Mouse (Mus musculus) kidney, embryonic 14.5 days (tissue): ENCODE measurements around the gene Gpx5. TPM values are rescaled to one million over a fixed set of nuclear protein-coding genes. Genes with fewer than 3 reads are reported as not detected.

ENCODE experiments used
- ATAC-seq: fragments of 200-750 bp; cut with Nextera tagmentation; 2 replicates; pipeline ENCODE4 v1.8.0; 2017; ENCODE audit warnings: moderate number of reproducible peaks, mild to moderate bottlenecking, moderate TSS enrichment, moderate library complexity; ENCODE audit not compliant: low FRiP score, low TSS enrichment
- H3K27ac ChIP-seq: fragments of 300-500 bp; sonication (generic); 2 replicates; pipeline ENCODE4 v1.5.1; 2014; ENCODE audit warnings: low read depth, mild to moderate bottlenecking, low read length, moderate library complexity, mixed read lengths
- H3K27me3 ChIP-seq: fragments of 300-500 bp; sonication (generic); 2 replicates; pipeline ENCODE4 v1.6.1; 2014; ENCODE audit warnings: mild to moderate bottlenecking, low read length; ENCODE audit not compliant: control insufficient read depth, insufficient read depth
- H3K36me3 ChIP-seq: fragments of 300-500 bp; sonication (generic); 2 replicates; pipeline ENCODE4 v1.6.1; 2014; ENCODE audit warnings: low read length, mixed read lengths; ENCODE audit not compliant: control insufficient read depth, insufficient read depth
- H3K4me1 ChIP-seq: fragments of 300-500 bp; sonication (generic); 2 replicates; pipeline ENCODE4 v1.6.1; 2014; ENCODE audit warnings: low read length, mixed read lengths; ENCODE audit not compliant: control insufficient read depth, insufficient read depth
- H3K4me2 ChIP-seq: fragments of 300-500 bp; sonication (generic); replicated peaks from 2 replicates; pipeline ENCODE4 v1.6.1; 2014; ENCODE audit warnings: low read depth, mild to moderate bottlenecking, low read length
- H3K4me3 ChIP-seq: fragments of 300-500 bp; sonication (generic); 2 replicates; pipeline ENCODE4 v1.5.1; 2014; ENCODE audit warnings: mild to moderate bottlenecking, low read length
- H3K9ac ChIP-seq: fragments of 300-500 bp; sonication (generic); 2 replicates; pipeline ENCODE4 v1.6.1; 2014; ENCODE audit warnings: low read depth, mild to moderate bottlenecking, low read length, moderate library complexity
- H3K9me3 ChIP-seq: fragments of 300-500 bp; sonication (generic); 2 replicates; pipeline ENCODE4 v1.6.1; 2016; ENCODE audit warnings: low read length; ENCODE audit not compliant: control insufficient read depth
- WGBS: fragments of 180-500 bp; shearing (Covaris S2); extraction: QIAGEN DNeasy Blood & Tissue Kit; methylation state at CpG from one replicate; pipeline ENCODE4 v1.1.7; 2014; 5-methylcytosine and 5-hydroxymethylcytosine counted together
- polyA plus RNA-seq: library from polyadenylated mRNA; unstranded; fragments of >200 nt; fragmentation: Nextera tagmentation; extraction: Ambion mirVana; gene quantifications from 2 replicates; pipeline ENCODE4 v1.2.1, GENCODE M21; 2014

Gene Gpx5
- polyA plus RNA-seq, 1 experiment from 2014 or later, result not detected

- Histone ChIP-seq H3K4me3 (peak overlapping the region; percentile 49), H3K27ac (no peak overlapping the region), H3K36me3 (no peaks in the 10 kb centered on the region), H3K27me3 (peaks cover 3% of the 10 kb centered on the region; the same call in 1 of the 2 replicates), H3K4me2 (peak overlapping the region; percentile 76), H3K9me3 (no peaks in the 10 kb centered on the region), H3K4me1 (no peaks in the 10 kb centered on the region), H3K9ac (peak overlapping the region; percentile 36)
- peak; percentile 76 for ATAC-seq
- WGBS, result under 1% methylated on average over 29 of the region's 29 CpGs
Measured at GRCm38 (mm10) chr13:21275021-21275814, 17.3 kb downstream of the Gpx5 start.

- no peak overlapping the region for H3K27ac ChIP-seq
- 6% methylated on average over 1 of the region's 1 CpGs for WGBS
- ATAC-seq, result peak; percentile 16; the same call in 1 of the 2 replicates
- H3K9ac ChIP-seq, result no peak overlapping the region; the same call in 1 of the 2 replicates
- H3K9me3 ChIP-seq, result no peaks in the 10 kb centered on the region
- H3K4me3 ChIP-seq, result peak overlapping the region; percentile 11; the same call in 1 of the 2 replicates
- H3K4me2 ChIP-seq, result peak overlapping the region; percentile 34
- H3K4me1 ChIP-seq, result 0 out of 2 replicates have a peak, but pooled peaks cover 4% of the 10 kb centered on the region
- no peaks in the 10 kb centered on the region for H3K27me3 ChIP-seq
- no peaks in the 10 kb centered on the region for H3K36me3 ChIP-seq
Measured at GRCm38 (mm10) chr13:21268262-21268661, 24.3 kb downstream of the Gpx5 start.

- H3K27ac ChIP-seq, result no peak overlapping the region
- peak overlapping the region; percentile 11; the same call in 1 of the 2 replicates for H3K4me3 ChIP-seq
- ATAC-seq, result no peak
- no peak overlapping the region for H3K9ac ChIP-seq
- WGBS, result 22% methylated on average over 4 of the region's 4 CpGs
- H3K9me3 ChIP-seq, result no peaks in the 10 kb centered on the region
- H3K36me3 ChIP-seq, result no peaks in the 10 kb centered on the region
- peak overlapping the region; percentile 34 for H3K4me2 ChIP-seq
- 0 out of 2 replicates have a peak, but pooled peaks cover 4% of the 10 kb centered on the region for H3K4me1 ChIP-seq
- H3K27me3 ChIP-seq, result no peaks in the 10 kb centered on the region
Measured at GRCm38 (mm10) chr13:21267541-21267940, 25.0 kb downstream of the Gpx5 start.

- 67% methylated on average over 2 of the region's 2 CpGs for WGBS
- Histone ChIP-seq H3K4me1 (0 out of 2 replicates have a peak, but pooled peaks cover 4% of the 10 kb centered on the region), H3K9ac (no peak overlapping the region), H3K9me3 (no peaks in the 10 kb centered on the region), H3K27ac (no peak overlapping the region), H3K27me3 (no peaks in the 10 kb centered on the region), H3K36me3 (no peaks in the 10 kb centered on the region), H3K4me3 (no peak overlapping the region), H3K4me2 (no peak overlapping the region)
- no peak for ATAC-seq
Measured at GRCm38 (mm10) chr13:21265736-21266135, 26.8 kb downstream of the Gpx5 start.

- 2% methylated on average over 11 of the region's 11 CpGs for WGBS
- Histone ChIP-seq H3K36me3 (no peaks in the 10 kb centered on the region), H3K4me1 (0 out of 2 replicates have a peak, but pooled peaks cover 4% of the 10 kb centered on the region), H3K9ac (peak overlapping the region; percentile 46), H3K27me3 (no peaks in the 10 kb centered on the region), H3K9me3 (no peaks in the 10 kb centered on the region), H3K4me3 (peak overlapping the region; percentile 54), H3K4me2 (peak overlapping the region; percentile 41), H3K27ac (no peak overlapping the region)
- no peak for ATAC-seq
Measured at GRCm38 (mm10) chr13:21264366-21264765, 28.2 kb downstream of the Gpx5 start.

GRCm38 (mm10) chr13:21263910-21264309, 28.6 kb downstream of the Gpx5 start:
- Histone ChIP-seq H3K36me3 (no peaks in the 10 kb centered on the region), H3K4me1 (peaks cover 5% of the 10 kb centered on the region; the same call in 1 of the 2 replicates), H3K4me3 (peak overlapping the region; percentile 54), H3K27me3 (no peaks in the 10 kb centered on the region), H3K9ac (peak overlapping the region; percentile 46), H3K27ac (no peak overlapping the region), H3K4me2 (peak overlapping the region; percentile 41), H3K9me3 (no peaks in the 10 kb centered on the region)
- WGBS, result 2% methylated on average over 11 of the region's 11 CpGs
- no peak for ATAC-seq

GRCm38 (mm10) chr13:21262787-21263461, 29.6 kb downstream of the Gpx5 start:
- no peaks in the 10 kb centered on the region for H3K36me3 ChIP-seq
- H3K4me2 ChIP-seq, result no peak overlapping the region
- WGBS, result 70% methylated on average over 4 of the region's 4 CpGs
- no peaks in the 10 kb centered on the region for H3K9me3 ChIP-seq
- no peak for ATAC-seq
- H3K27ac ChIP-seq, result no peak overlapping the region
- peaks cover 7% of the 10 kb centered on the region; the same call in 1 of the 2 replicates for H3K4me1 ChIP-seq
- H3K4me3 ChIP-seq, result no peak overlapping the region
- no peak overlapping the region for H3K9ac ChIP-seq
- no peaks in the 10 kb centered on the region for H3K27me3 ChIP-seq

- peak overlapping the region; percentile 40 for H3K4me3 ChIP-seq
- no peak overlapping the region for H3K9ac ChIP-seq
- no peak for ATAC-seq
- WGBS, result 13% methylated on average over 5 of the region's 5 CpGs
- H3K4me2 ChIP-seq, result peak overlapping the region; percentile 72
- peaks cover 7% of the 10 kb centered on the region; the same call in 1 of the 2 replicates for H3K4me1 ChIP-seq
- no peaks in the 10 kb centered on the region for H3K27me3 ChIP-seq
- no peaks in the 10 kb centered on the region for H3K9me3 ChIP-seq
- H3K36me3 ChIP-seq, result no peaks in the 10 kb centered on the region
- H3K27ac ChIP-seq, result no peak overlapping the region
Measured at GRCm38 (mm10) chr13:21260289-21260688, 32.2 kb downstream of the Gpx5 start.
